Comparison of ENCODE assay signal across 12 mouse cellular contexts in the genomic region with DNA sequence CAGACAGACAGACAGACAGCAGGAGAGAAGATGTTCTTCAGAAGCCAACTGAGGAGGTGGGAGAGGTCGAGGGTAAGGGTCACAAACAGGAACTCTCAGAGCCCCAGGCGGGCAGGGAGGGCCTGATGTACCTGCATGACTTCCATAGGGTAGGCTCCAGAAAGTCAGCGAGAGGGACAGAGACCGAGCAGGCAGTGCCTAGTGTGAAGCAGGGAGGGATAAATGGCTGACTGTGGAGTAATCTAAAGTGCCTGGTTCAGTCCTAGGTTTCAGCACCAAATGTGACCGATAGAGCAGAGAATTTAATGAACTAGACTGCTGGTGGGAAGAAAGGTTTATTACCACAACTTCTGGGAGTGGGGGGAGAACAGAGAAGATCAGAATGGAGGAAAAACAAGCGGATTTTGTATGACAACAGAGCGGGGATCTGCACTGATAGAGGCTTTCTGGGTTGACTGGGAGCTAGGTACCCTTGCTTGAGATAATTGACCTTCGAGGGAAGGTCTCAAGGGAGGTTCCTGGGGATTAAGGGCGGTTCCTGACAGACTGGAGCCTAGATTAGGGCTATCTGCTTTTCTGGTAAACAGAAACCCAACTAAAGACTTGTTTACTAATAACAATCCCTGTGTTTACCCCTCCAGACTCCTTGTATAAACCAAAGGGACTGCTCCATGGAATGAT. TPM values are rescaled to one million over a fixed set of nuclear protein-coding genes. Genes with fewer than 3 reads are reported as not detected.
DNase-seq lines count a peak whose midpoint lies in the region; ATAC-seq lines count a peak whose summit lies in the region.
"Had no signal": no experiment of that assay in that cellular context is flagged by ENCODE, and none has a peak within 500 bp of the region (broad histone marks: within the 10 kb centered on the region; RNA-seq: fewer than 3 reads in every experiment).

No protein-coding gene starts in this region.

- peaks cover 87% of the 10 kb centered on the region for H3K36me3 ChIP-seq in midbrain, embryonic 10.5 days
- peaks cover 71% of the 10 kb centered on the region for H3K36me3 ChIP-seq in midbrain, embryonic 13.5 days
- peaks cover 18% of the 10 kb centered on the region; the same call in 1 of the 2 replicates for H3K36me3 ChIP-seq in stomach, embryonic 15.5 days
- H3K36me3 ChIP-seq in forebrain, embryonic 13.5 days (ENCODE audit: poor library complexity, severe bottlenecking), result peaks cover 63% of the 10 kb centered on the region

- H3K9me3 ChIP-seq in midbrain, embryonic 10.5 days (replicated peaks), result no peaks in the 10 kb centered on the region
- H3K9me3 ChIP-seq in midbrain, embryonic 13.5 days, result no peaks in the 10 kb centered on the region
- H3K9me3 ChIP-seq in stomach, embryonic 15.5 days, result no peaks in the 10 kb centered on the region
- H3K9me3 ChIP-seq in forebrain, embryonic 13.5 days (replicated peaks), result no peaks in the 10 kb centered on the region

- H3K4me1 ChIP-seq in midbrain, embryonic 10.5 days, result no peaks in the 10 kb centered on the region
- no peaks in the 10 kb centered on the region for H3K4me1 ChIP-seq in midbrain, embryonic 13.5 days (replicated peaks)
- H3K4me1 ChIP-seq in stomach, embryonic 15.5 days, result no peaks in the 10 kb centered on the region
- H3K4me1 ChIP-seq in forebrain, embryonic 13.5 days, result no peaks in the 10 kb centered on the region

- WGBS in midbrain, embryonic 10.5 days, result 68% methylated on average over 9 of the region's 9 CpGs
- WGBS in midbrain, embryonic 13.5 days, result 73% methylated on average over 9 of the region's 9 CpGs
- WGBS in stomach, embryonic 15.5 days, result 57% methylated on average over 9 of the region's 9 CpGs
- 78% methylated on average over 9 of the region's 9 CpGs for WGBS in forebrain, embryonic 13.5 days

- no peak for ATAC-seq in midbrain, embryonic 13.5 days
- peak; percentile 91 for ATAC-seq in erythroid progenitor cell, adult 5-6 weeks (replicated peaks; ENCODE audit: low FRiP score, poor library complexity, severe bottlenecking)
- peak; percentile 84; the same call in 1 of the 2 replicates for ATAC-seq in stomach, embryonic 15.5 days (ENCODE audit: insufficient read depth, low FRiP score, low read depth)
- ATAC-seq in forebrain, embryonic 13.5 days, result no peak
- ATAC-seq: hindbrain, embryonic 16.5 days had no signal

- H3K4me2 ChIP-seq in midbrain, embryonic 13.5 days (replicated peaks), result no peak overlapping the region
- H3K4me2 ChIP-seq in stomach, embryonic 15.5 days, result no peak overlapping the region
- H3K4me2 ChIP-seq in forebrain, embryonic 13.5 days, result no peak overlapping the region

- no peak overlapping the region for H3K4me3 ChIP-seq in midbrain, embryonic 10.5 days
- no peak overlapping the region for H3K4me3 ChIP-seq in midbrain, embryonic 13.5 days (replicated peaks)
- no peak overlapping the region for H3K4me3 ChIP-seq in stomach, embryonic 15.5 days (replicated peaks)
- H3K4me3 ChIP-seq in forebrain, embryonic 13.5 days, result no peak overlapping the region

- H3K27ac ChIP-seq in midbrain, embryonic 10.5 days (replicated peaks), result peak overlapping the region; percentile 42; the same call in 1 of the 2 replicates
- no peak overlapping the region for H3K27ac ChIP-seq in midbrain, embryonic 13.5 days
- H3K27ac ChIP-seq in stomach, embryonic 15.5 days, result peak overlapping the region; percentile 26; the same call in 1 of the 2 replicates
- no peak overlapping the region for H3K27ac ChIP-seq in forebrain, embryonic 13.5 days
- H3K27ac ChIP-seq: macrophage had no signal

- H3K9ac ChIP-seq in midbrain, embryonic 13.5 days (replicated peaks), result no peak overlapping the region
- no peak overlapping the region for H3K9ac ChIP-seq in stomach, embryonic 15.5 days
- no peak overlapping the region for H3K9ac ChIP-seq in forebrain, embryonic 13.5 days

- H3K27me3 ChIP-seq in midbrain, embryonic 10.5 days (ENCODE audit: low read depth, poor library complexity, severe bottlenecking), result no peaks in the 10 kb centered on the region
- H3K27me3 ChIP-seq in midbrain, embryonic 13.5 days, result no peaks in the 10 kb centered on the region
- H3K27me3 ChIP-seq in stomach, embryonic 15.5 days (replicated peaks), result no peaks in the 10 kb centered on the region
- H3K27me3 ChIP-seq in forebrain, embryonic 13.5 days, result no peaks in the 10 kb centered on the region

- no peak for DNase-seq in midbrain, embryonic 10.5 days (ENCODE audit: low spot score)
- DNase-seq in R1 (ENCODE audit: low read depth, low spot score), result peak; percentile 40
- DNase-seq in frontal cortex, postnatal 10 days (ENCODE audit: low spot score in 2 of 2), result no peak
- DNase-seq: cerebellum, adult 18-20 months; kidney, postnatal 10 days; right cerebral cortex, postnatal 4 days had no signal

RNA-seq across cellular contexts. Expression of gene Slc9a8, which starts 9.4 kb away (rescaled TPM):
- 21.6 and 25.6 TPM in 2 replicates for polyA plus RNA-seq in midbrain, embryonic 10.5 days (2016; fragmentation: Nextera tagmentation; extraction: Ambion mirVana)
- polyA plus RNA-seq in midbrain, embryonic 13.5 days (2015; fragmentation: Nextera tagmentation; extraction: Ambion mirVana), result 22.7 and 23.0 TPM in 2 replicates
- total RNA-seq in erythroid progenitor cell, adult 5-6 weeks (2015; ENCODE audit: low replicate concordance), result 49.0 and 56.6 TPM in 2 replicates
- total RNA-seq in erythroid progenitor cell, adult 5-6 weeks (2017; ENCODE audit: low replicate concordance), result 37.7 and 38.0 TPM in 2 replicates
- 20.5 and 25.0 TPM in 2 replicates for polyA plus RNA-seq in stomach, embryonic 15.5 days (2015; fragmentation: Nextera tagmentation; extraction: Ambion mirVana)
- polyA plus RNA-seq in forebrain, embryonic 13.5 days (2015; fragmentation: Nextera tagmentation; extraction: Ambion mirVana), result 19.5 and 21.1 TPM in 2 replicates

Comparison
In these comparisons a context has a peak if more than half of its experiments do, and no peak if none do; other contexts are left out.
1. H3K27ac ChIP-seq: peak in midbrain, embryonic 10.5 days (single experiment) and stomach, embryonic 15.5 days (single experiment); none in midbrain, embryonic 13.5 days (single experiment) and forebrain, embryonic 13.5 days (single experiment).
2. ATAC-seq: peak in erythroid progenitor cell, adult 5-6 weeks (single experiment) and stomach, embryonic 15.5 days (single experiment); none in midbrain, embryonic 13.5 days (single experiment) and forebrain, embryonic 13.5 days (single experiment).